Mouse (Mus musculus) bone marrow macrophage, adult 2 months (primary cell): ENCODE data around the gene 0610012G03Rik. TPM values are rescaled to one million over a fixed set of nuclear protein-coding genes. Genes with fewer than 3 reads are reported as not detected.
A peak's percentile ranks its signal among the peaks of the same experiment; 100 is the strongest.

Source experiments
- H3K27ac ChIP-seq: 2 replicates; pipeline ENCODE4 v1.5.1; 2012; ENCODE audit warnings: low read depth, low read length; ENCODE audit not compliant: insufficient read depth
- H3K4me1 ChIP-seq: 2 replicates; pipeline ENCODE4 v1.6.1; 2012; ENCODE audit warnings: low read length; ENCODE audit not compliant: control insufficient read depth, insufficient read depth
- H3K4me3 ChIP-seq: 2 replicates; pipeline ENCODE4 v1.5.1; 2012; ENCODE audit warnings: mild to moderate bottlenecking, low read length, moderate library complexity; ENCODE audit not compliant: insufficient read depth
- CTCF ChIP-seq: IDR thresholded peaks from 2 replicates; pipeline ENCODE4 v1.5.1; 2012; ENCODE audit warnings: low read depth, mild to moderate bottlenecking, low read length, moderate library complexity
- POLR2A ChIP-seq: IDR thresholded peaks from 2 replicates; pipeline ENCODE4 v1.6.1; 2012; ENCODE audit warnings: mild to moderate bottlenecking, low read depth, low read length, borderline replicate concordance
- polyA plus RNA-seq: library from polyadenylated mRNA; stranded (reverse); fragments of >200 nt; gene quantifications from 2 replicates; pipeline ENCODE4 v1.2.4, GENCODE M21; 2012; ENCODE audit not compliant: missing spikeins, insufficient read depth, insufficient read length

Gene 0610012G03Rik
- polyA plus RNA-seq, 1 experiment: 52.0 TPM

GRCm38 (mm10) chr16:31917776-31918175 lies 30.5 kb downstream of the 0610012G03Rik start:
- Histone ChIP-seq H3K4me1 (0 out of 2 replicates have a peak, but pooled peaks cover 4% of the 10 kb centered on the region), H3K4me3 (no peak overlapping the region), H3K27ac (no peak overlapping the region)
- no peak for TF ChIP-seq POLR2A
- TF ChIP-seq CTCF: no peak

DNA sequence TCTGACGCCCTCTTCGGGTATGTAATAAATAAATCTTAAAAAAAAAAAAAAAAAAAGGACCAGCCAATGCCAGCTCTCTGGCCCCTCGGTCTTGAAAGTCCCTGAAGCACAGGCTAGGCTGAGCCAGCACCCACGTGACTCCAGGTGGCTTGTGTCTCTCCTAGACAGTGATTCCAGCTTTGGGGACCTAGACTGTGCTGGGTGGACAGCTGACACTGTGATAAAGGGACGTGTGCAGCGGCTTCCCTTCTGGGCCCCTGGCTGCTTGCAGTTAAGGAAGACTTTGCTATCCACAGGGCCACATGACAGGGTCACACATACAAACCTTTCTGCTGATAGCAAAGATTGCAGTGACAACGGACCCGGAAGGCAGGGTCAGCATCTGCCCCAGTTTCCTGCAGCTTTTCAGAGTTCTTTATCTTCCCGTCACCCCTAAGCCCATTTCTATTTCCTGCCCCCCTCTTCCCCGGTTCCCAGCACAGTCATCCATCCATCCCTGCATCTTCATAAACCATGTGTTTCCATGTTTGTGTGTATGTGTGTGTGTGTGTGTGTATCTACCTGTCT lies 37.9 kb downstream of the 0610012G03Rik start:
- TF ChIP-seq CTCF: no peak
- TF ChIP-seq POLR2A: no peak
- Histone ChIP-seq H3K4me1 (no peaks in the 10 kb centered on the region), H3K27ac (no peak overlapping the region), H3K4me3 (no peak overlapping the region)

GRCm38 (mm10) chr16:31908959-31909358 lies 39.3 kb downstream of the 0610012G03Rik start:
- no peak overlapping the region for H3K27ac ChIP-seq
- no peak for TF ChIP-seq CTCF
- TF ChIP-seq POLR2A: no peak
- no peaks in the 10 kb centered on the region for H3K4me1 ChIP-seq
- H3K4me3 ChIP-seq: no peak overlapping the region

DNA sequence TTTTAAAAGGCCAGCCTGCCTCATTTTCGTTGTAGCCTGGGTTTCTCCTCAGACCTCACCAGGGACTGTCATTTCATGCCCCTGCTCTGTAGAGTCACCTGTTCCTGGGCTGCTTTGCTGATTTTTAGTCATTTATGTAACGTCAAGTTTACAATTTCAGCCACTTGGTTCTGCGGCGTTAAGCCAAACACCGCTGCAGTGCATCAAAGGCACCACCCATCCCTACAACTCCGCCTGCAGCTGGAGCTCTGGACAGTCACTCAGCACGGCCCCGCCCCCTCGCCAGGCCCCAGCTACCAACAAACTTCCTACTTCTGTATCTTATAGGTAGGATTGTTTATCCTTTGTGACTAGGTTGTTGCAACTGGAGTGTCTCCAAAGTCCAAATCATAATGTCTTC lies 41.4 kb downstream of the 0610012G03Rik start:
- Histone ChIP-seq H3K4me3 (peak overlapping the region; percentile 46; the same call in 1 of the 2 replicates), H3K27ac (no peak overlapping the region), H3K4me1 (no peaks in the 10 kb centered on the region)
- TF ChIP-seq CTCF (no peak), POLR2A (no peak)

DNA sequence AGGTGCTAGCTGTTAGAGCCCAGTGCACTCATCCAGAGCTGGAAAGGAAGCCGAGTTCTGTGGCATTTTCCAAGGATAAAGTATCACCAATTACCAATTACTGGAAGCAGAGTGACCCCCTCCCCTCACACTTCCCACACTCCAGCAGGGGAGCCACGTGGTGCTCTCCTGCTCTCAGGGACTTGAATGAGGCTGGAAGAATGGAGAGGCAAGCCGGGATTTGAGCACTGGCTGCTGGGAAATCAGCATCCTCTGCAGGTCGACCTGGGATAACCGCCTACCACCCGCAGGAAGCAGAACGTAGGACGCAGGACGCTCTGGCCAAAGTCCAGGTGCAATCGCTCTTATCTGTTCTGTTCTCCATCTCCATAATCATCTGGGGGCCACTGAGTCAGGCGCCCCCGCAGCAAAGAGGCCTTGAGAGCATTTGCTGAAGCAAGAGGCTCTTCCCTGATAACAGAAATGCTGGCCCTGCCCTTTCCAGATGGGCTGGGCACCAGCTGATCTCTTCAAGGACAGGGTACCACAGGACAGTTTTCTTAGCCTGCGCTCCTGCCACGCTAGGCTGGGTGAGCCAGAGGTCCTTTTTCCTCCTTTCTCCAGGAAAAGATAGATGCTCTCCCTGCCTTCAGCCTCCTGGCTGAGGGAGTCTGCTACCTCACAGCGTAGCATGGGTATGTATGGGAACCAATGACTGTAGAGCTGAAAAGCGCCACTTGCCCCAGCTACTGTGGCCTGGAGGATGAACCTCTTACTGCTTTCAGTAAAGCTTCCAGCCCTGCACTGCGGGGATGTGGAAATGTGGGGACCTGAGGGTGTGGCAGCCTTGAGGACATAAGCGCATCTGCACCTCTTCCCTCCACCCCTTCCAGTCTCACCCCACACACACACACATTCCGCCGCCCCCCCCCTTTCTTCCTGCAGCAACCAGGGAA lies 42.1 kb downstream of the 0610012G03Rik start:
- peak overlapping the region; percentile 46; the same call in 1 of the 2 replicates for H3K4me3 ChIP-seq
- TF ChIP-seq CTCF (no peak), POLR2A (no peak)

DNA sequence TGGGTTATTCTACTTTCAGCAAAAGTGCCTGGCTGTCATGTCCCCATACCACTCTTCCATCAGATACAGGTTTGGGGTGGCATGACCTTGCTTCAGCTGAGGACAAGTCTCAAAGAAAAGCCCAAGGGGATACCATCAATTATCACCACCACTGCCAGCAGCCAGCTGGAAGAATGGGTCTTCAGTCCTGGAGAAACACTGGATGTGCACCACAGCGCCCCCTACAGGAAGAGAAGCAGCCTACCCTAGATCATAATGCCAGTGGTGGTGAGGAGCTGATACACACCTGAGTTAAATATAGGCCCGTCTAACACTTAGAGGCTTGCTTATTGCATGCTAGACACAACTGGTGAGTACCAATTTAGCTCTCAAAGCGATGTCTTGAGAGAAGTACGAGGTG lies 43.0 kb downstream of the 0610012G03Rik start:
- Histone ChIP-seq H3K4me3 (no peak overlapping the region), H3K4me1 (no peaks in the 10 kb centered on the region), H3K27ac (no peak overlapping the region)
- peak; percentile 71 for TF ChIP-seq CTCF
- no peak for TF ChIP-seq POLR2A

More for the DNA sequence above, 42.1 kb downstream of the 0610012G03Rik start:
- Histone ChIP-seq H3K27ac (no peak overlapping the region), H3K4me1 (no peaks in the 10 kb centered on the region)

DNA sequence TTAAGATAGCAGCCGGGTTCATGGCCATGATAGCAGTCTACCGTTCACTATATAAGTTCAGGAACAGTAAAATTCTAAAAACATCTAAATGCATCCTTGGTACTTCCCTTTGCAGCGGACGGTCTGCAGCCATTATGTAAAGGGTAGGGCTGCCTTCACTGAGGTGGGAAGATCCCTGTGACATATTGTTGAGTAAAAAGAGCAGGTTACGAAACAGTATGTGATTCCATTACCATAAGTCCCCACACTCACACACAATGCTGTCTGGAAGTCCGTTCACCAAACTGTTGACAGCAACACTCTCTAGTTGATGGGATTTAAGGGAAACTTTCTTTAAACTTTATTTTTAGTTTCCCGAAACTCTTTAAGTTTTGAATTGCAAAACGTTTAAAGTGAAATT lies 45.1 kb downstream of the 0610012G03Rik start:
- Histone ChIP-seq H3K4me1 (no peaks in the 10 kb centered on the region), H3K4me3 (no peak overlapping the region), H3K27ac (no peak overlapping the region)
- TF ChIP-seq POLR2A (no peak), CTCF (no peak)

- TF ChIP-seq POLR2A: no peak
- TF ChIP-seq CTCF: no peak
- Histone ChIP-seq H3K4me3 (no peak overlapping the region), H3K27ac (no peak overlapping the region), H3K4me1 (no peaks in the 10 kb centered on the region)
Measured at GRCm38 (mm10) chr16:31901886-31902285, 46.4 kb downstream of the 0610012G03Rik start.

DNA sequence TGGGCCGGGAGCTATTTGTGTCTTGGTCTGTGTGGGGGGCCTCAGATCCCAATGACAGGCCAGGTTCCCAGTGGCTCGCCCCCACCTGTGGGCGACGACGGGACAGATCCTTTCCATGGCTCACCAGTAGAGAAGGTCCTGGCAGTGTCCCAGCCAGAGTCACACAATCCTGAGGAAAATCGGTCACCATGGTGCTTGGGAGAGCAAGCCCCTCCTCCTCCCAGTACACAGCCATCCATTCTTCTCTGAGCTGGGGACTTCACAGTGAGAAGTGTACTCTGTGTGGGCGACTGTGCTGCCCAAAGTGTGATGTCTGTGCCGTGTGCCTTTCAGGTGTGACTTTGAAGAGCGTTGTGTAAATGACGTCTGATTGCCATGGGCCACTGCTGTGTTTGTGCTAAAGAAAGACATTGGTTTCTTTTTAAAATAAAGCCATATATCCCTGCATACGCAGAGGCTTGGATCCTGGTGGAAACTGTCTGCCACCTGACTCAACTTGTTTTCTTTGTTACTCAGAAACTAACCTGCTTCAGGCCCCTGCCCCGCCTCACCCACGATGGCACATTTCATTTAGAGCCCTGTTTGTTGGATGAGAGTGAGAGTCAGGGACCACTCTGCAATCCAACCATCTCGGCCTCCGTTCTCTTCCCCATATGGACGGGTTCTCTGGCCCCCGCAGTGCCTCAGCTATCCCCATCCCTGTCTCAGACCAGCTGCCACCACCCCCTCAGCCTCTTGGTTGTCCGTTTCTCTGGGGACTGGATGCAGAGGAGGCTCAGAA lies 49.6 kb downstream of the 0610012G03Rik start:
- no peak for TF ChIP-seq POLR2A
- TF ChIP-seq CTCF: no peak
- Histone ChIP-seq H3K4me3 (no peak overlapping the region), H3K27ac (no peak overlapping the region), H3K4me1 (no peaks in the 10 kb centered on the region)

Other genes starting within 250 kb of the 0610012G03Rik start
- not detected in 2 replicates for gene Meltf, start 69.7 kb downstream of the 0610012G03Rik start, polyA plus RNA-seq
- 12.2 and 12.6 TPM in 2 replicates for gene Pigz, start 14.6 kb downstream of the 0610012G03Rik start, polyA plus RNA-seq
- 52.3 and 64.4 TPM in 2 replicates for gene Ncbp2, start within 50 bp of the 0610012G03Rik start, polyA plus RNA-seq
- gene Senp5, start 54.8 kb upstream of the 0610012G03Rik start, polyA plus RNA-seq: 13.6 and 14.4 TPM in 2 replicates
- 58.8 and 63.0 TPM in 2 replicates for gene Pak2, start 130.8 kb upstream of the 0610012G03Rik start, polyA plus RNA-seq
- gene Pigx, start 151.2 kb upstream of the 0610012G03Rik start, polyA plus RNA-seq: 39.1 and 49.3 TPM in 2 replicates
- gene Cep19, start 151.3 kb upstream of the 0610012G03Rik start, polyA plus RNA-seq: 10.9 and 12.2 TPM in 2 replicates
- gene Nrros, start 217.1 kb upstream of the 0610012G03Rik start, polyA plus RNA-seq: 227 and 230 TPM in 2 replicates
- gene Bex6, start 231.3 kb upstream of the 0610012G03Rik start, polyA plus RNA-seq: 1.4 and 1.9 TPM in 2 replicates